Mouse (Mus musculus) testis, adult 2 months (tissue): Measurements from ENCODE around the gene Triobp. TPM values are rescaled to one million over a fixed set of nuclear protein-coding genes. Genes with fewer than 3 reads are reported as not detected.
A peak's percentile ranks its signal among the peaks of the same experiment; 100 is the strongest.

Experiments used
- H3K27ac ChIP-seq: fragments of 200-500 bp; 2 replicates; pipeline ENCODE4 v1.5.1; 2012; ENCODE audit warnings: low read depth, low read length; ENCODE audit not compliant: control insufficient read depth, insufficient read depth
- H3K27me3 ChIP-seq: fragments of 200-500 bp; 2 replicates; pipeline ENCODE4 v1.6.1; 2012; ENCODE audit warnings: mild to moderate bottlenecking, low read length, moderate library complexity; ENCODE audit not compliant: control insufficient read depth, insufficient read depth
- H3K36me3 ChIP-seq: fragments of 200-500 bp; 2 replicates; pipeline ENCODE4 v1.6.1; 2012; ENCODE audit warnings: mild to moderate bottlenecking, low read length; ENCODE audit not compliant: control insufficient read depth, insufficient read depth
- H3K4me1 ChIP-seq: fragments of 200-500 bp; 2 replicates; pipeline ENCODE4 v1.6.1; 2012; ENCODE audit warnings: low read length; ENCODE audit not compliant: control insufficient read depth, insufficient read depth
- H3K4me3 ChIP-seq: fragments of 200-500 bp; 2 replicates; pipeline ENCODE4 v1.5.1; 2012; ENCODE audit warnings: low read depth, mild to moderate bottlenecking, low read length, moderate library complexity, mixed read lengths; ENCODE audit not compliant: control insufficient read depth
- CTCF ChIP-seq: fragments of 200-500 bp; IDR thresholded peaks from 2 replicates; pipeline ENCODE4 v1.5.1; 2012; ENCODE audit warnings: low read depth, mild to moderate bottlenecking, inconsistent platforms, low read length, moderate library complexity; ENCODE audit not compliant: control insufficient read depth, insufficient read depth, insufficient replicate concordance
- POLR2A ChIP-seq: fragments of 200-500 bp; IDR thresholded peaks from 2 replicates; pipeline ENCODE4 v1.6.1; 2012; ENCODE audit warnings: low read depth, mild to moderate bottlenecking, inconsistent platforms, low read length, moderate library complexity; ENCODE audit not compliant: control insufficient read depth
- polyA plus RNA-seq: library from polyadenylated mRNA; depleted of rRNA; stranded (reverse); fragments of >200 nt; gene quantifications from 2 replicates; pipeline ENCODE4 v1.2.3, GENCODE M21; 2012

The Triobp gene
- polyA plus RNA-seq, 1 experiment: 22.6 TPM

DNA sequence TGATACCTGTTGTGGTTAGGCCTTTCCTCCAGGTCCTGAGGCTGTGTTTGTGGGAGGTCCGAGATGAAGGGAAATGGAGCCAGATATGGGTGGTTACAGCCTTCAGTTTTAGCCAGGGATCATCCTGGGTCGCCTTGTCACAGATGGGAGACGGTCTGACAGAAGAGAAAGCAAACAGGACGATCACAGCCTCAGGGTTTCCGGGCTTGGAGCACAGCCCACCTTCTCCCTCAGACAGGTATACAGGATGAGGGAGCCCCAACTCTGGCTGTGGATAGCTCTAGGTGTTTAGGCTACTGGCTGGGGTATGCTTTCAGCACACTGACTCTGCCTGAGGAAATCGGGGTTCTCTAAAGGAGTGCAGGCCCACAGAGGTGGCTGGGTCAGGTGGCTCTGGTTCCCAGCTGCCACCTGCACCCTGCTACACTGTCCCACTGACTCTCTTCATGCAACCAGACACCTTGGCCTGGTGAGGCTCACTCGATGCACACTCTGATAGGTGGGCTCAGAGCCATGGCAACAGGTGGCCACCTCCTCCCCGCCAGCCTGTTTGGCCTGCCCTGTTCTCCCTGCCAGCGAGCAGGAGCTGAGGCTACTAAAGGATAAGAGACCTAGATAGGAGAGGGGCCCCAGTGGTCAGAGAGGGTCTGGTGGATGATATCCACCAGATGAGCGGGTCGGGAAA, 39.2 kb downstream of the Triobp start:
- no peak overlapping the region for H3K4me3 ChIP-seq
- TF ChIP-seq CTCF (no peak), POLR2A (no peak)
- H3K27ac ChIP-seq: no peak overlapping the region
- peaks cover 18% of the 10 kb centered on the region for H3K4me1 ChIP-seq
- H3K36me3 ChIP-seq: no peaks in the 10 kb centered on the region
- H3K27me3 ChIP-seq: no peaks in the 10 kb centered on the region

DNA sequence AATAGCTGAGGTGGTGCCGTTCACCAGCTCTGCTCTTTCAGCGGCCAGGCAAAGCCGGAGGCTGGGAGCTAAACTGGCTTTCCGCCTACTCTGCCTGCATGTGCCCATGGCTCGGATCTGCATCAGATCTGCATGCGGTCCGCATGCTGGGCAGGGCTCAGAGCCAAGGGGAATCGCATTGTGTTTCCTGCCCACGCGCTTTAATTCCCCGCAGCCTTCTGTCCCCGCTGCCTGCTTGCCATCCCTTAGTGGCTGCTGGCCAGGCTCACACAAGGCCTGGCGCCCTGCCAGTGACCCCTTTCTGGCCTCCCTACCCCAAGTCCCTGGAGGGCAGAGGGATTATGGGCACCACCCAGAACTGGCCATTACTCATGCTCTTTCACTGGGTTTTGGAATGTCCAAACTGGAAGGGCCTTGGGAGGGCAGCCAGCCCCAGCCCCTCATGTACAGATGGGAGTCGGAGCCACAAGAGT, 41.0 kb downstream of the Triobp start:
- Histone ChIP-seq H3K36me3 (no peaks in the 10 kb centered on the region), H3K4me1 (peaks cover 6% of the 10 kb centered on the region), H3K27me3 (no peaks in the 10 kb centered on the region), H3K27ac (no peak overlapping the region), H3K4me3 (no peak overlapping the region)
- TF ChIP-seq POLR2A (no peak), CTCF (no peak)

DNA sequence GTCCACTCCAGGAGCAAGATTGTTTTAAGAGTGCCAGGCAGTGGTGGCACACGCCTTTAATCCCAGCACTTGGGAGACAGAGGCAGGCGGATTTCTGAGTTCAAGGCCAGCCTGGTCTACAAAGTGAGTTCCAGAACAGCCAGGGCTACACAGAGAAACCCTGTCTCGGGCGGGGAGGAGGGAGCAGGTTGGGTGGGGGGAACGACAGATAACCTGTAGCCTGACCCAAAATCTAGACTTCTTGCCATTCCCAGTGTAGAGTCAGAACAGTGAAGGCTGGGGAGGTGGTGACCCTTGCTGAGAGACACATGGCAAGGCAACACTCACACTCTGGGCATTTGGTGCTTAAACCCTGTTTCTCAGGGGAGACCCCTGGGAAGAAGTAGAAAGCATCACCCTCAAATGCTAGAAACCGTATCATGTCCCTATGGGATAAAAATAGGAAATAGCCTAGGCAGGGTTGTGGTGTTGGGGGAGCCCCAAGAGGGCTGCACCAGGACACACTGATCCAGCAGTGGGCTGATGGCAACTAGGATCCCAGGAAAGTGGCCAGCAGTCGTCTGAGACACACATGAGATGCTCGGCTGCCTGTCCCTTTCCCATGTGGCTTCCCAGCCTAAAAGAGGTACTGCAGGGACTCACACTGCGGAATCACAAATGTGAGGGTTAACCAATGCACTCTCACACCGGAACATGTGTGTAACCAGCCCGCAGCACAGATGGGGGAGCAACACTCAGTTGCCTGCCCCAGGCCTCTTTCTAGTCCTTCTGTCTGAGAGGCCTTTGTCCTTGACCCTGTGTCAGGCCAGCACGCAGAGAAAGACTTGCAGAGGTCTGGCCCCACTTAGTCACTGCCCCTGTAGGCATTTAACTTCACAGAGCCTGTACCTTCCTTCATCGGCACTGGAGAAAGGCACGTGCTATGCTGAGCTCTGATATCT, 41.9 kb downstream of the Triobp start:
- no peak overlapping the region for H3K4me3 ChIP-seq
- H3K27ac ChIP-seq: no peak overlapping the region
- TF ChIP-seq POLR2A: no peak
- no peak for TF ChIP-seq CTCF
- no peaks in the 10 kb centered on the region for H3K4me1 ChIP-seq
- no peaks in the 10 kb centered on the region for H3K27me3 ChIP-seq
- H3K36me3 ChIP-seq: peaks cover 2% of the 10 kb centered on the region; the same call in 1 of the 2 replicates

DNA sequence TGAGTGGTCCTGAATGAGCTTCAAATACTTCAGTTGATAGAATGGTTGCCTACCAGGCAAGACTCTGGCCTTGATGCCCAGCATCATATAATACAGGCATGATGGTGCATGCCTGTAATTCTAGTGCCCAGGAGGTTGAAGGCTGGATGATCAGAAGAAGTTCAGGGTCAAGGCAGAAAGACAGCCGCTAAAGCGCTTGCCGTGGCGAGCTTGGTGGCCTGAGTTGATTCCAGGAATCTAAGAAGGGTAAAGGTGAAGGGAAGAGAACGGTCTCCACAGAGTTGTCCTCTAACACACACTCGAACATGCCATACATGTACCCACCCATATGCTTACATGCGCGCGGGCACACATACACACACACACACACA, 42.6 kb downstream of the Triobp start:
- Histone ChIP-seq H3K27me3 (no peaks in the 10 kb centered on the region), H3K36me3 (peaks cover 2% of the 10 kb centered on the region; the same call in 1 of the 2 replicates), H3K27ac (no peak overlapping the region), H3K4me1 (no peaks in the 10 kb centered on the region), H3K4me3 (no peak overlapping the region)
- TF ChIP-seq POLR2A: no peak
- TF ChIP-seq CTCF: no peak

DNA sequence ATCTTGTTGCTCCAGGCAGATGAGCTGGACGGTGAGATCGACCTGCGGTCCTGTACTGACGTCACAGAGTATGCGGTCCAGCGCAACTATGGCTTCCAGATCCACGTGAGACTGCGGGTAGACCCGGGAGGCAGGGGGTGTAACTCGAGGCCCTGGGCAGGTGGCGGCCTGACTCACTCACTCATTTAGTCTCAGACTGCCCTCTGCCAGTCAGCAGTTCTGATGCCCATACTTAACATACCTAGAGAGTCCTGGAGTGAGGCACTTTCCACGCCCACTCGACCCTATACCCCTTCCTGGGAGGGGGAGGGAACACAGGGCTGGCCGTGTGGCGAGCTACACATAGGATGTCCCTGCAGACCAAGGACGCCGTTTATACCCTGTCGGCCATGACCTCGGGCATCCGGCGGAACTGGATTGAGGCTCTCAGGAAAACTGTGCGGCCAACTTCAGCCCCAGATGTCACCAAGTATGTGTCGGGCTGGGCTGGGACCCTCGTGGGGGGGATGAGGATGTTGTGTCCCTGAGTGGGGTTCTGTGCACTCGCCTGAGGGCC, 43.5 kb downstream of the Triobp start:
- H3K4me3 ChIP-seq: no peak overlapping the region
- no peaks in the 10 kb centered on the region; the same call in 1 of the 2 replicates for H3K4me1 ChIP-seq
- peaks cover 2% of the 10 kb centered on the region; the same call in 1 of the 2 replicates for H3K36me3 ChIP-seq
- TF ChIP-seq CTCF: no peak
- no peak for TF ChIP-seq POLR2A
- H3K27me3 ChIP-seq: no peaks in the 10 kb centered on the region
- H3K27ac ChIP-seq: no peak overlapping the region

DNA sequence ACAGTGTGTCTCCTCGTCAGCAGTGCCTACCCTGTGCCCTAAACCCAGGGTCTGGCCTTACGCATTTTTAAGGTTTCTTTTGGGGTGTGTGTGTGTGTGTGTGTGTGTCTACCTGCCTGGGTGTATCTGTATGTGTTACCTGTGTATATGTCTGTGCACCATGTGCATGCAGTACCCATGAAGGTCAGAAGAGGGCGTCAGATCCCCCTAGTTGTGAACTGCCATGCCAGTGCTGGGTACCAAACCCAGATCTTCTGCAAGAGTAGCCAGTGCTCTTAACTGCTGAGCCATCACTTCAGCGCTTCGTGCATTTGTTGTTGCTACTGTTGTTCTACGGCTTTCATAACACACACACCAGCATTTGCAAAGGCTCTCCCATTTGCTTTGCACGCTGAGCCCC, 44.7 kb downstream of the Triobp start:
- Histone ChIP-seq H3K27ac (no peak overlapping the region), H3K4me3 (no peak overlapping the region), H3K4me1 (no peaks in the 10 kb centered on the region; the same call in 1 of the 2 replicates), H3K36me3 (peaks cover 2% of the 10 kb centered on the region; the same call in 1 of the 2 replicates), H3K27me3 (no peaks in the 10 kb centered on the region)
- TF ChIP-seq CTCF (peak; percentile 50; the same call in 1 of the 2 replicates), POLR2A (no peak)

DNA sequence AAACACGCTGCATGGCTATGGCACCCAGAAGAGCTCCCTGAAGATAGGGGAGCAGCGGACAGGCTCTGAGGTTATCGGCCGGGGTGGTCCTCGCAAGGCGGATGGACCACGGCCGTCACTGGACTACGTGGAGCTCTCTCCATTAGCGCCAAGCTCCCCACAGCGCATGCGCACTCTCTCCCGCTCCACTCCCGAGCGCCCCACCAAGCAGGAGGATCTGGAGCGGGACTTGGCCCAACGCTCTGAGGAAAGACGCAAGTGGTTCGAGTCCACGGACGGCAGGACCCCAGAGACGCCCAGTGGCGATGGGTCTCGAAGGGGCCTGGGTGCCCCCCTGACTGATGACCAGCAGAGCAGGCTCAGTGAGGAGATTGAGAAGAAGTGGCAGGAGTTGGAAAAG, 45.4 kb downstream of the Triobp start:
- TF ChIP-seq CTCF: no peak
- TF ChIP-seq POLR2A: no peak
- H3K4me3 ChIP-seq: no peak overlapping the region
- H3K4me1 ChIP-seq: no peaks in the 10 kb centered on the region; the same call in 1 of the 2 replicates
- H3K36me3 ChIP-seq: peaks cover 2% of the 10 kb centered on the region; the same call in 1 of the 2 replicates
- no peaks in the 10 kb centered on the region for H3K27me3 ChIP-seq
- H3K27ac ChIP-seq: no peak overlapping the region
